Mouse (Mus musculus): Measurements from ENCODE around the gene Osm.

GRCm38 (mm10) chr11:4223393-4224188, 12.6 kb upstream of the Osm start:
- TF ChIP-seq CTCF (conservative IDR thresholded peaks at IDR 0.05 in 1 of 2, IDR thresholded peaks at IDR 0.05 in 1 of 2; ENCODE audit: low read depth in 2 of 2, low read length in 2 of 2) (no peak), MYC (IDR thresholded peaks at IDR 0.05; ENCODE audit: low read depth, low read length) (no peak), TCF12 (IDR thresholded peaks at IDR 0.05; ENCODE audit: low read depth, low read length) (no peak), POLR2A (IDR thresholded peaks at IDR 0.05; ENCODE audit: low read depth, low read length) (no peak), BHLHE40 (IDR thresholded peaks at IDR 0.05; ENCODE audit: low read depth, low read length) (no peak), EP300 (IDR thresholded peaks at IDR 0.05; ENCODE audit: low read length) (no peak), POLR2AphosphoS2 (IDR thresholded peaks at IDR 0.05; ENCODE audit: low read depth, low read length) (no peak)
